Mouse (Mus musculus): ENCODE measurements around the gene Get4.
A peak's percentile ranks its signal among the peaks of the same experiment; 100 is the strongest.

Gene Get4

DNA sequence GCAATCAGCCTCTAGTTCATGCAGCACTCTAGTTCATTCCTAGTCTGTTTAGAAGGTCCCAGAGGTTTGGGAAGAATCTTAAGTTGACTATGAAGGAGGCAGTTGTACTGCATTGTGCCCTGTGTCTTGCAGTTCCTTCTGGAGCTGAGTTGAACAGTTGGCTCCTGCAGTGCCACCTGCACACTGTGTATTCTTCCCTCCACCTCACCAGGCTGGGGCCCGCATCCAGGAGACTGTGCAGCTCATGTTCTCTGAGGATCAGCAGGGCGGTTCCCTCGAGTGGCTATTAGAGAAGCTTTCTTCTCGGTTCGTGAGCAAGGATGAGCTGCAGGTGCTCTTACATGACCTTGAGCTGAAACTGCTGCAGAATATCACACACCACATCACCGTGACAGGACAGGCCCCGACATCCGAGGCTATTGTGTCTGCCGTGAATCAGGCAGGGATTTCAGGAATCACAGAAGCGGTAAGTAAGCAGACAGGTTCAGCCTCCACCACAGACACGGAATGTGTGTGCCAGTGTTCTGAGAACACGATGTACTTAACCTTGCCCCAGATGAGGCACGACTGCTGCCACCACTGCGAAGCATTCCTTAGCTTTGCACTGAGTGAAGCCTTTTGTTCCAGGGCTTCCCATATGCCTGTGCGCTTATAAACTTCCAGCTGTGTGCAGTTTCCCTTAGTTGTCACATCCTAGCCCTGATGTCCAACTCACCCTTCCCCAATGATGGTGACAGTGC is 10.9 kb upstream of the Get4 start:
- DNase-seq (ENCODE audit: low read depth, low spot score), result no peak

DNA sequence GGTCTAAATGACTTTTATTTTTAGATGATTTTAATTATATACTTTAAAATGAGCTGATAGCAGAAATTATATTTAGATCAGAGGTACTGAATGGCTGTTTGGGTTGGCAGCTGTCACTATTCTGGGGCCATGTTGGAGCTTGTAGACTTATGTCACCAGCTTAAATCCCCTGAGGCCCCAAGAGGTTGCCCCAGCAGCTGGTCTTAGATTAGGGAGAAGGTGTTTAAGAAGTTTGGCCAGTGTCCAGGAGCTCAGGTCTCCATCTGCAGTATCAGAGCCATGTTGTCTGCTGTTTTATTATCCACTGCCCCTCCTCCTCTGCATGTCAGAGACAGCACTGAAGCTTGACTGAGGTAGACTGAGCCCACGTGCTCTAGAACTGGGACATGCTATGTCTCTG is 8.7 kb upstream of the Get4 start:
- DNase-seq (ENCODE audit: low read depth, low spot score), result peak; percentile 68

DNA sequence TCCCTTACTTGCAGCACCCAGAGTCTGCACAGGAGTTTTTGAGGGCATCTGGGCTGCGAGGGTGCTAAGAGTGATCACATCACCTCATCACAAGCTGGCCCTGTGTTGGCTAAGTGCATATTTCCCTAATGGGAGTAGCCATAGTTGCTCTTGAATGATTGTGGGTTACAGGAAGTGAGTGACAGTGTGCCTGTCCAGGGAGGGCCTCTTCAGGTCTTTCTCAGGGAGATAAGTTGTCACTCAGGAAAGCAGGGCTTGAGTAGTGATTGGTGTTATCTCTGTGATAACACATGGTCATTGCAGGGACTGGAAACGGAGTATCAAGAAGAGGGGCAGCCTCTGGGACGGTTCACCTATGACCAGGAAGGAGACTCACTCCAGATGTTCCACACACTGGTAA is 4.4 kb upstream of the Get4 start:
- no peak for DNase-seq (ENCODE audit: low read depth, low spot score)

DNA sequence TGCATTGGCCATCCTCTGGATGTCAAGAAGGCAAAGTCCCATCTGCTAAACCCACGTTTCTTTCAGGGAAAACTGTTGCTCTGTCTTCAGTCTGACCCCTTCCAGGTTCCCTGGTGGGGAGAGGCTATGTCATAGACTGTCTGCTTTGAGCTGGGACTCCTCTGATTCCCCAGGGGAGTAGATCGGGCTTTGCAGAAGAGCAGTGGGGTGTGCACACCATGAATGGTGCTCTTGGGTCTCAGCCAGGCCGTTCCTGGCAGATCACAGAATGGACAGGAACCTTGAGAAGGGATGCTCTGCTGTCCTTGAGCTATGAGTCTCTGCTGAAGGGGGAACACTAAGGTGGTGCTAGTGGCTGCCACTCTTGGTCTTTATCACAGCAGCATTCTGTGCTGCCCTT is 3.3 kb upstream of the Get4 start:
- no peak for DNase-seq (ENCODE audit: low read depth, low spot score)

DNA sequence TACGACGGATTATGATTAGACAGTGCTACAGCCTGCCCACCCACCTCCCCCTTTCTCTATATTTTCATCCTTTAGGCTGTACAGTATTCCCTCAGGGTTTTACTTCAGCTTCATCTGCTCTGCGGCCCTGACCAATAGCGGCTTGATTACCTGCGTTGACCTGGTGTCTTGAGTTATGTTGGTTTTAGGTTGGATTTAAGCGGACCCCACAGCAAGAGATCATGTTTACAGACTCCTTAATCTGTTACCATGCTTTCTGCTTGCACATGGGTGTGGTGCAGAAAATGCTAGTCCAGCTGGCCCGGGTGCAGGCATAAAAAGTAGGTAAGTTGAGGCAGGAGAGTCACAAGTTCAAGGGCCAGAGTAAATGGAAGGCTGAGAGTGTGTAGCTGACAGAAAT is 845 bp upstream of the Get4 start:
- DNase-seq (ENCODE audit: low read depth, low spot score), result no peak

DNA sequence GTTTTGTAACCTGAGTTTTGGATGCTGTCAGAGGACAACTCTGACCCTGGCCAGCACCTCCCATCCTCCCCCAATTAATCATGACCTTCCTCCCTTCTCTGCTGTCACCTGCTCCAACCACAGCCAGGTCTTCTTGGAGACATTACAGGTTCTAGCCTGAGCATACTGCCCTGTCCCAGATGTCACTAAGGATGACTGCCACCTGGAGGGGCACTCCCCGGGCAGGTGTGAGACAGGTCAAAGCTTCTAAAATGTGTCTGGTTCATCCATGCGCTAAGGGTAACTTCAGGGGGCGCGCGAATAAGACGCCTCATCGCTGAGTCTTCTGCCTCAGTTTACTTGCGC is 416 bp upstream of the Get4 start:
- no peak for DNase-seq (ENCODE audit: low read depth, low spot score)

DNA sequence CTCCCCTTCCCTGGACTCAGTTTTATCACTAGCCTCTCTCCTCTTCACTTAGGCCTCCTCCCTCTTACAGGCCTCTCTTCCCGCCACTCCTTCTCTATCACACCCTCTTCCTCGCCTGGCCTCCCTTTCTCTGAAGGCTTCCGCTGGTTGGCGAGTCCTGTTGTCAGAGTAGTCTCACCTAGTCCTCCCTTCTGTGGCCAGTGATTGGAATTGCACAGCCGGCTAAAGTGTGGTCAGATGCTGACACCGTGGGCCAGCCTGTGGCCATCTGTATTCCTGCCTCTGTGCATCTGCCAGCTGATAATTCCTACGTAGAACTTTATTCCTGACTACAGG is 754 bp downstream of the Get4 start:
- DNase-seq (ENCODE audit: low read depth, low spot score), result no peak

DNA sequence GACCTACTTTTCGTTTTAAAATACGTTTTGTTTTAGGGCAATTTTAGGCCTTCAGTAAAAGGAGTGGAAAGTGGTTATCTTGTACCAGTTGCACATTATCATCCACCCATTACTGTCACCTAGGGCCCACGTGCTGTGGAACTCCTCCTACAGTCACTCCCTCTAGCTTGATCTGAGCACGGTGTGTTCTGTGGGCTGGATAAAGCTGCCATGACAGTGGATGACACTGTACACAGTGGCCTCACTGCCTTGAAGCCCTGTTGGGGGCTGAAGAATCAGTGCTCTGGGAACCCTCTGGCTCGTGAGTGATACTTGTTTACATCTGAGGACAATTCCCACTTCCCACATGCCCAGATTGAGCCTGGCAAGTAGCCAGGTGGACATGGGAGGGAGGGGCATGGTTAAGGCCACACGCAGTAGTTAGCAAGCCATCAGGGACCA is 1.2 kb downstream of the Get4 start:
- DNase-seq (ENCODE audit: low read depth, low spot score), result peak; percentile 45

DNA sequence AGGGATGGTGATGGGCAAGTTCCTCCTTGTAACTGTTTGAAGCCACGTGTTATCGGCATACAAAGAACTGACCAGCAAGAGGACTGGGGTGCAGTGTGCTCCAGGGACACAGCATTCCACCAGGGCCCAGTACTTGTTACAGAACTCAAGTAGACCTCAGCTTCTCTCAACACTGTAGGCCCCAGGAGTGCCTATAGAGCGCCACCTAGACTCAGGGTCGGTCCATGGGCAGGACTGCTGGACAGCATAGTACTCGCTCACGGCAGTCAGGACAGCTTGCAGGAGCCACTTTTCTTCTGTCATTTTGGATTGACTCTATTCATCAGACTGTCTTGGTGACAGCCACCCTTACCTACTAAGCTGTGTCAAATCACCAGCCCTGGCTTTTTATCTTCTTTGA is 2.8 kb downstream of the Get4 start:
- no peak for DNase-seq (ENCODE audit: low read depth, low spot score)

DNA sequence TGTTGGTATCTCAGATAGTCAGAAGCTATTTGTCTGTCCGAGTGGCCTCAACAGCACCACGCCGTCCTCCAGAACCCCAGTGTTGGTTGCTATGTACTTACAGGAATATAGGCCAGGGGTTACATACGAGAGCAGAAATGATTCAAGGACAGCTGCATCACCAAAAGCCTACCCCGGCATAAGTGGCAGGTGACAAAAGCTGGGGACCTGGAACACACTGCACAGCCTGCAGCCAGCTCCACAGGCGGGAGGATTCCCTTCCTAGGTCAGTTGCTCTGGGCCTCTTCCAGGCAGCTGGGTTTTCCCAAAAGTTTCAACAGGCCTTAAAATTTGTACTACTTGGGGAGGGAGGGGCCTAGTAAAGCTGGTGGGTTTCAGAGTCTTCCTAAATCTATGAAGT is 3.7 kb downstream of the Get4 start:
- no peak for DNase-seq (ENCODE audit: low read depth, low spot score)

DNA sequence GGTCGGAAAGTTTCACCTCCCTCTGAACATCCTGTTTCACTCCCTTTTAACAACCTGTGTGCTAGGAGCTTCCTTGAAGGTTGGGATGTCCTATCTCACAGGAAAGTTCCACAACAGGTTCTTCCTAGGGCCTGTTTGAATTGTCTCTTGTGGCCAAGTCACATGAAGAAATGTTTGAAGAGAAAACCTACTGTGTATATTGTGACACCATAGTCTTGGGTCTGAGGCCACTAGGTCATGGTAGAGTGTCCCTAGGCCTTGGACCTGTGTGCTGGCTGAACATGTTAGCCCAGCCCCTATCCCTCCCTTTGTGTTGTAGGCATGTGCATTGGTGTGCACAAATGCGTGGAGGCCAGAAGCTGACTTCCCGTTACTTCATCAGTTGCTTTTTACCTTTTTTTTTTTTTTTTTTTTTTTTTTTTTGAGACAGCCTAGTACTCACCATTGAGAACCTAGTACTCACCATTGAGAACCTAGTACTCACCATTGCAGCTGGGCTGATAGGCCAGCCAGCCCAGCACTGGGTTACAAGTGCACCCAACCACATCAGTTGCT is 4.2 kb downstream of the Get4 start:
- no peak for DNase-seq (ENCODE audit: low read depth, low spot score)

DNA sequence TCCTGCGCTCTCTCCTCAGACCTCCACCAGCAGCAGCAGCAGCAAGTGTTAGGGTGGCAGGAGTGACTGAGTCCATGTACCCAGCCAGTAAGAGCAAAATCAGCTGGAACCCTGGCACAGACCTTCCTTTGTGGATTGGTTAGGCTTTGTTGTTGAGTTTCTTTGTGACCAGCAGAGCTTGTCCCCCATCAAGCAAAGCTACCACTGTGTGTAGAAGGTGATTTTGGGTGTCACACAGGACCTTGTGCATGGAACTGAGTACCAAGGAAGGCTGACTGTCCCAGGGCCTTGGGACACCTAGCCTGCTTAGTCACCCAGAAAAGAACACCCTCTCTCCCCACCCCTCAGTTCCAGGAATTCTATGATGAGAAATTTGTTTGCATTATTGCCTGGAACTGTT is 5.1 kb downstream of the Get4 start:
- no peak for DNase-seq (ENCODE audit: low read depth, low spot score)

DNA sequence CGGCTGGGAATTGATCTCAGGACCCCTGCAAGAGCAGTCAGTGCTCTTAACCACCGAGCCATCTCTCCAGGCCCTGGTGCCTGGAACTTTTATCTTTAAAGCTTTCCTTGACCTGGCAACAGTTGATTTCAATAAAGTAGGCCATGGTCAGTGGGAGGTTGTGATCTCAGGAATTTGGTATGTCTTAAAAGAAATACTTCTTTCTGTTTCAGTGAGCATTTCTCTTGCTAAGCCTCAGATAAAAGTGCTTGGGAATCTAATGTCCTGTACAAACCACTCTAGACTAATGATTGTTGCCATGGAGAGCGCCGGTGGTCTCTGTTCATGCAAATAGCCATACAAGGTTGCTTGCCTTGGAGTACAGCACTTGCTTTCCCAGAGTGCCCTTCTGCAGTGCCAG is 5.7 kb downstream of the Get4 start:
- DNase-seq (ENCODE audit: low read depth, low spot score), result no peak

DNA sequence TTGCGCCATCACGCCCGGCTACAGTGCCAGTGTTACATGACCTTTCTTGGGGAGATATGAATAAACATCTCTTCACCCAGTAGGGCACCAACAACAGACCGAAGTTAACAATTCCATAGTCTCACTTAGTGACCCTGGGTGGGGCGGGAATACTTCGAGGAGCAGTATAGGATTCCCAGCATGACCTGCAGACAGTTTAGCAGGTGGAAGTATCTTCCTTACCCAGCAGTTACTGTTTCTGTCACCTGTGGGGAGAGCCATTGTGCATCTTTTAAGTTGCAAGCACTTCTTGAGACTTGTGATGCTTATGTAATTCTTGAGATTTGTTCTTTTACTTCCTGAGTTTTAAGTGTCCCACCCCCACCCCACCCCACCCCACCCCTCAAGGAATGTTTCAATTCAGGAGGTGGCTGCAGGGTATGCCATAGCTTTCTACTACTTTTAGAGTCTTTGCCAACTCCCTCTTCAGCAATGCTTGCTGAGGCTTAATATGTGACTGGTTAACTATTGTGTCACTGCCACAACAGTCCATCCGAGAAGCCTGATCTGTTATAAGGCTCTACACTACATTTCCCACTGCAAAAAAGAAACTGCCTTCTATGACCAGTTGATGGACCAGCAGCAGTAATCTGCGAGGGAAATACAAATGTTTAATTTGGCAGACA is 6.4 kb downstream of the Get4 start:
- DNase-seq (ENCODE audit: low read depth, low spot score), result no peak

DNA sequence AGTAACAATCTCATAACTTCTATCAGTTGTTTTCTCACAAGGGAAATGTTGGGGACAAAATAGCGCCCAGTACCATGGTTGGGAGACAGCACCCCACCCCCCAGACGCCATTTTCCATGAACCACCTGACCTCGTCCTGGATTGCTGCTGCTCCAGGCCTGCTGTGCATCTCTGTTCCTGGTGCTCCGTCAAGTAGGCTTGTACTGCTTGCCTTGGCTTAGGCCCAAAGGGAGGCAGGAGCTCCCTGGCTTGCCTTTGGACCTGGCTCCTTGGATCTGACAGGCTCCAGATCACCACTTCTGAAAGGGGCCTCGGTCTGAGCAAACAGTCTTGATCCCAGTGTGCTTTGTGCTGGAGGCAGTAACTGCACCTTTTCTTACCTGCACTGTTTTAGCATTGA is 7.7 kb downstream of the Get4 start:
- DNase-seq (ENCODE audit: low read depth, low spot score), result no peak

DNA sequence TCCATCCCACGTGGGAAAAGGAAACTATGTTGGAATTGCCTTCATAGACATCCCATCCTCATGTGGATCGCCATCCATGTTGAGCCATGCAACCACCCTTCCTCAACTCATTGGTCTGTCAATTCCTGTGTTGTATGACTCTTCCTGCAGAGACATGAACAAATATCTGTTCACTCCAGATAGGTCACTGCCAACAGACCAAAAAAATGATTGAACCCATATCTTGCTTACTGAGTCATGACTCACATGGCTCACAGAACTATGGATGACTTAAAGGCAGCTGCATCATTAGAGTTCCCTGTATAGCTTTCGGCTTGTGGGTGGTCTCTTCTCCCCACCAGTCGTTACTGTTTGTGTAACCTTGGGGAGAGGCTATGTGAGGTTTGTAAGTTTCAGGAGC is 9.3 kb downstream of the Get4 start:
- no peak for DNase-seq (ENCODE audit: low read depth, low spot score)

DNA sequence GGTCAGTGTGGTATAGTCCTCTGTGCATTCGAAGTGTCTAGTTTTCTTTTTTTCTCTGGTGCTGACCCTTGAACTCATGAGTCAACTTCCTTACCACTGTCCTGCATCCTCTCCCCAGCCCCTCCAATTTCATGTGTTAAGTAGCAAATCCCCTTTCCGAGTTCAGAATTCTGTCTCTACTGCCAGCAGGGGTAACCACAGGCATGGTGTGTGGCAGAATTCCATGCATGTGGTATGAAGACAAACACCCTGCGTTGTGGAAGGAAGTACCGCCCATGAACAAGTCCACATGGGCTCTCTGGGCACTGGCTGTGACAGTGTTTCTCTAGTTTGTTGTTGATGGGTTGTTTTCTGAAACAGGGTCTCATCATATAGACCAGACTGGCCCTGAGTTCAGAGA is 15.5 kb downstream of the Get4 start:
- DNase-seq (ENCODE audit: low read depth, low spot score), result no peak

DNA sequence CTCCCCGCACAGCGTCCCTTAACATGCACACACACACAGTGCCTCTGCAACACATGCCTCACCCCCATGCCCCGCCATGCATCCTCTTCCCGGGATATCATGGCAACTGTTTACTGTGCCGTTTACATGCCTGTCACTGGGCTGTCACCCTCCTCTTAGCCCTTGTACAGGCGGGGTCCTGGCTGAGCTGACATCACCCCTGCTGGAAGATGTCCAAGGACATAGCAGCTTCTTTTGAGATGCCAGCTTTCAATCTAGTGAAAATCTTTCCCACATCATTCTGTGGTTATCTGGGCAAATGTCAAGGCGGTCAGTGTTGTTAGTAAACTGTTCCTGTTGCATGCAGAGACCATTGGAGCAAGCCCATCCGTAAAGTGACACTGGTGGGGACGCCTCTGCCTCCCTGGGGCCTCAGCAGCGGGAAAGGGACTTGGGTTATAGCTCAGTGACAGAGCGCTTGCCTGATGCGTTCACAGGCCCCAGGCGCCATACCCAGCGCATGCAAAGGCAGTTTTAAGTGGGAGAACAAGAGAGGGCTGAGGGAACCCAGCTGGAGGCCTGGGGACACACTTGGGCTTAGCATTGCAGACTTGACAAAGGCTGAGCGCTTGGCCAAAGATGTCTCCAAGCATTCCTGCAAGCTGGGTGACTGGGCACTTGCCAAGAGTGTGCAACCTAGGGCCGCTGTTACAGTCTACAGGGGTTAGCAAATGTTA is 18.8 kb downstream of the Get4 start:
- DNase-seq (ENCODE audit: low read depth, low spot score), result no peak

DNA sequence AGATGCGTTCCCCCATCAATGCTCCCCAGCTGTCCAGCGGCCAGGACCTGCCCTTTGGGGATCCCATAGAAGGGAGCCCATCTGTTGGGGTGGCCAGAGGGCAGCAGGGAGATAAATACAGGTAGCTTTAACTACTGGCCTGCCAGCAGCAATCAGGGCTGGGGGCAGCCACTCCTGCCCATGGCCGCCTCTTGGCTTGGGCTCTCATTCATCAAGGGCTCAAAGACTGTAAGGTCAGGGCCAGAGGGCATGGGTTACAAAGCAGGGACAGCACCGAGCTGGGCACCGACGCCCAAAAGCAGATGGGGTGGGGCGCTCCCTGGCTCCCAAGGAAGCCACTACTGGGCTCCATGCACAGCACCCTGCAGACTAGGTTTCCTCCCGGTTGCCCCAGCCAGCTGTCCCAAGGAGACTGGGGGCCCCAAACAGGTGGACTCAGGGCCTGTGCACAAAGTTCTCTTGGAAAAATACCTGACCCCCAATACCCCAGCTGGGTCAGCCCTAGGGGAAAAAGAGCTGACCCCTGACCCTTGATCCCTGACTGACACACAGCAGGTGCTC is 19.9 kb downstream of the Get4 start:
- DNase-seq (ENCODE audit: low read depth, low spot score), result no peak

DNA sequence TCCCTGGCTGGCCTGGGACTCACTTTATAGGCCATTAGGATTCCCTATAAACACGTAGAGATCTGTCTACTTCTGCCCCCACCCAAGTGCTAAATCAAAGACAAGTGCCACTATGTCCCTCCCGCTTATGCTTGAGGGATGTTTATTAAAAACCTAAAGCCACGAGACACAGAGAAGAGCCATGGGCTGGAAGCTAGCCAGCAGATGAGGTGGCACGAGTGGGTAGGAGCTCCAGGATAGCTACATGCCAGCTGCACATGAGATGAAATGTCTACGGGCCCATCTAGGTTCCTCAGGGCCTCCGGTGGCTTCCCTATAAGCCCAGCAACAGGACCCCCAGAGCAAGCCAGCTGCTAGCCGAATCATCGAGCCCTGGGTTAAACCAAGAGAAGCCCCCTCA is 25.2 kb downstream of the Get4 start:
- DNase-seq (ENCODE audit: low read depth, low spot score), result no peak

DNA sequence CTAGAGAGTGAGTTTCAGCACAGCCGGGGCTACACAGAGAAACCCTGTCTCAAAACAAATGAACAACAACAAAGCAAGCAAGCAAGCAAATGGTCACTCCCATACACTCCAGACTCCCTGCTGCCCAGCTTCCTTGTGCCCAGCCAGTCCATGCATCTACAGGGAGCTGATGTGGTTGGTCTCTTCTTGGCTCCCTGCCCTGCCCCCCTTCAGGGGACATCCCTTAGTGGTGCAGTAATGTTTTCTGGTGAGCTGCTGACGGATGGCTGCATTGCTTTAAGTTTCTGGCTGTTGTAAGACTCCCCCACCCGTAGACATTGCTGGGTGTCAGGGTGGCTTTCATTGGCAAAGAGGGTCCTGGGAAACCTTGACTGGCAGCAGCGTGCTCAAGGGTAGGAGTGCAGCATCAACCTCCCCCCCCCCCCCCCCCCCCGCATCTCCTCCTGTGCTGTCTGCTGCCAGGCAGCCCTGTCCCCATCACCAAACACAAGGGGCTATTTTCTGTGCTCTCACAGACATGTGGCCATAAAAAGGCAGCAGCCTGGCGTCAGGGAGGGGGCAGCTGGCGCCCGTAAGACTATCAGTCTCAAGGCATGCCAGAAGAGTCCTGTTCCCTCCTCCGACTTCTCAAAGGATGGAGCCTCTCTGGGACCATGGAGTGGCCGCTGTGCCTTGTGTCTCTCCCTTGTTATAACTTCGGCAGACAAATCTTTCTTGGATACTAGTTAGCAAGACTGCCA is 29.4 kb downstream of the Get4 start:
- no peak for DNase-seq (ENCODE audit: low read depth, low spot score)

DNA sequence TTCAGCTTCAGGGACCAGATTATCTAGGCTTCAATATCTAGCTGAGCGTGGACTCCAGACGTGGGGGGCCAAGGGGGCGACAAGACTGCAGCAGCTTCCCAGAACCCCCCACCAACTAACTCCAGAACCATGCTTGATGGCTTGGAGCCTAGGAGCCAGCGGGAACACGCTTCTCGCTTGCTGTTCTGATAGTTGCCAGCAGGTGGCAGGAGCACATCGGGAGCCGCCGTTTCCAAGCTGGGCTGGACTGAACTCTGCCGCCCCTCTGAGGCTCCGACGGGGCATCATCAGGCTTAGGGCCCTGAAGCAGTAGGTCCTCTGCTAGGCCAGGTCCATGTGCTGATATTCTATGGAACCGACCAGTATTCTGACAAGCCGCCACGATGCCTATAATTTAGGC is 30.1 kb downstream of the Get4 start:
- DNase-seq (ENCODE audit: low read depth, low spot score), result peak; percentile 68
